Mouse (Mus musculus): ENCODE measurements around the gene Tfap4.

- TF ChIP-seq CTCF (IDR thresholded peaks at IDR 0.05; ENCODE audit: extremely low read depth, insufficient read depth, low read length) (no peak), POLR2A (IDR thresholded peaks at IDR 0.05; ENCODE audit: extremely low read depth, insufficient read depth, low read length) (no peak)
Measured at GRCm38 (mm10) chr16:4522879-4523278, 36.8 kb downstream of the Tfap4 start.
